Mouse (Mus musculus) forebrain, embryonic 13.5 days (tissue): ENCODE results near the gene Nhlrc3. TPM values are rescaled to one million over a fixed set of nuclear protein-coding genes. Genes with fewer than 3 reads are reported as not detected.

Experiments used
- ATAC-seq: fragments of 200-750 bp; cut with Nextera tagmentation; 2 replicates; pipeline ENCODE4 v1.8.0; 2017
- H3K27ac ChIP-seq: fragments of 300-500 bp; sonication (generic); 2 replicates; pipeline ENCODE4 v1.5.1; 2015; ENCODE audit warnings: inconsistent platforms, mild to moderate bottlenecking, moderate library complexity
- H3K27me3 ChIP-seq: fragments of 300-500 bp; sonication (generic); 2 replicates; pipeline ENCODE4 v1.6.1; 2015; ENCODE audit warnings: mild to moderate bottlenecking, inconsistent platforms
- H3K36me3 ChIP-seq: fragments of 300-500 bp; sonication (generic); 2 replicates; pipeline ENCODE4 v1.6.1; 2015; ENCODE audit warnings: mild to moderate bottlenecking, inconsistent platforms; ENCODE audit not compliant: poor library complexity, severe bottlenecking
- H3K4me1 ChIP-seq: fragments of 300-500 bp; sonication (generic); 2 replicates; pipeline ENCODE4 v1.6.1; 2015; ENCODE audit warnings: inconsistent platforms
- H3K4me2 ChIP-seq: fragments of 300-500 bp; sonication (generic); 2 replicates; pipeline ENCODE4 v1.6.1; 2015; ENCODE audit warnings: inconsistent platforms, mild to moderate bottlenecking, moderate library complexity
- H3K4me3 ChIP-seq: fragments of 300-500 bp; sonication (generic); 2 replicates; pipeline ENCODE4 v1.5.1; 2015; ENCODE audit warnings: mild to moderate bottlenecking, inconsistent platforms
- H3K9ac ChIP-seq: fragments of 300-500 bp; sonication (generic); 2 replicates; pipeline ENCODE4 v1.6.1; 2015; ENCODE audit warnings: mild to moderate bottlenecking, inconsistent platforms
- H3K9me3 ChIP-seq: fragments of 300-500 bp; sonication (generic); replicated peaks from 2 replicates; pipeline ENCODE4 v1.6.1; 2016; ENCODE audit warnings: inconsistent platforms
- WGBS: fragments of 180-500 bp; shearing (Covaris S2); methylation state at CpG from one replicate; pipeline ENCODE4 v1.1.7; 2015; 5-methylcytosine and 5-hydroxymethylcytosine counted together
- polyA plus RNA-seq: library from polyadenylated mRNA; unstranded; fragments of >200 nt; fragmentation: Nextera tagmentation; extraction: Ambion mirVana; gene quantifications from 2 replicates; pipeline ENCODE4 v1.2.1, GENCODE M21; 2015

Nhlrc3 gene
- polyA plus RNA-seq, 1 experiment from 2014 or later: 7.2 TPM

DNA sequence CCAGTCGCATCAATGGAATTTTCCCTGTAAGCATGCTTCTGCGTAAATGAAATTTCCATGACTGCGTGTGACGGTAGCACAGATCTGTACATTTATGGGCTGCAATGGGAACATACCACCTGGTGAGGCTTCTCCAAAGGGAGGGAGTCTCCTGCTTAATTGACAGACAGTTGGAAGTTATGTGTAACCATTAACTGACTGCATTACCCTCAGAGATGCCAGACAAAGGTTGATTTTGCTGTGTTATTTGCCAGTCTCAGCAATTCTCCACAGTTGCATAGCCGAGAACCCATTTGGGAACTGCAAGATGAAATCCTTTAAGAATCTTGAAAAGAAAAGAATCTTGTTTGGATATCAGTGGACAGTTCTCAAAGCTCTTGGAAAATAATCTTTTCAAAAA, 8.9 kb upstream of the Nhlrc3 start:
- Histone ChIP-seq H3K27ac (no peak overlapping the region), H3K4me1 (peaks cover 4% of the 10 kb centered on the region), H3K27me3 (no peaks in the 10 kb centered on the region), H3K9me3 (no peaks in the 10 kb centered on the region), H3K4me2 (no peak overlapping the region), H3K36me3 (peaks cover 61% of the 10 kb centered on the region), H3K9ac (no peak overlapping the region), H3K4me3 (no peak overlapping the region)
- WGBS: 96% methylated on average over 5 of the region's 5 CpGs
- ATAC-seq: no peak

DNA sequence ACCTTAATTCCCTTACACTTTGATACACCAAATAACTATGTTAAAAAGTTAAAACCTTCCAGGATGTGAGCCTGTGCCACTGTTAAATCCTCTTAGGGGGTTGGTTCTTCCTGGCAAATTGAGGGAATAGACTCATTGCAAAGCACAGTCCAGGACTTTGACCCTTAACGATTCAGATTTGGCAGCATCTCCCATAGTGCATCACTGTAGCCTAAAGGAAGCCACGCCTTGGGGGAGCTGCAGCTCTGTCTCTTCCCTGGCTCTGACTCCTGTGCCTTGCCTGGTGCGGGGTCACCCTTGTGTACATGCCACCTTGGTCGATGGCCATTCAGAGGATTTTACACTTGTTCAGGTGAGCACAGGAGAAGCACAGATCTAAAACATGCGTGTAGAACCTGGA, 6.5 kb upstream of the Nhlrc3 start:
- 89% methylated on average over 5 of the region's 5 CpGs for WGBS
- Histone ChIP-seq H3K4me2 (no peak overlapping the region), H3K9me3 (no peaks in the 10 kb centered on the region), H3K27me3 (no peaks in the 10 kb centered on the region), H3K4me1 (peaks cover 29% of the 10 kb centered on the region), H3K4me3 (no peak overlapping the region), H3K36me3 (peaks cover 40% of the 10 kb centered on the region), H3K27ac (no peak overlapping the region), H3K9ac (no peak overlapping the region)
- no peak for ATAC-seq

DNA sequence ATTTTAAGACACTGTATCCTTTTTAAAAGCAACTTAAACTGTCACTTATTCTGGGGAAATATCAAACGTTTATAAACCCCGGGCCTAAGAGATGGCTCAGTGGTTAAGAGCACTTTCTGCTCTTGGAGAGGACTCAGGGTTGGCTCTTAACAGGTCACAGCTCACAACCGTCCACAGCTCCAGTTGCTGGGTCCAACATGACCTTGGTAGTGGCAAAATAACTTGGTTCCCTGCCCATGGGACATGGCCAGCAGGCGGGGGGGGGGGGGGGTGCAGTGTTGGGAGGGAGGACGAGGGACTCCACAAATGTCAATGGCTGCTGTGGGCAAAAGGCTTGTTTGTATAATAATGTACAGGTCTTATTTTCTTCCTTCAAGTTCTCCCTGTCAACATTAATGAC, 4.2 kb upstream of the Nhlrc3 start:
- no peak for ATAC-seq
- H3K27me3 ChIP-seq: no peaks in the 10 kb centered on the region
- no peak overlapping the region for H3K4me3 ChIP-seq
- H3K36me3 ChIP-seq: peaks cover 17% of the 10 kb centered on the region
- H3K4me2 ChIP-seq: no peak overlapping the region
- H3K27ac ChIP-seq: no peak overlapping the region
- H3K9me3 ChIP-seq: no peaks in the 10 kb centered on the region
- 83% methylated on average over 4 of the region's 5 CpGs for WGBS
- peaks cover 33% of the 10 kb centered on the region for H3K4me1 ChIP-seq
- no peak overlapping the region for H3K9ac ChIP-seq

DNA sequence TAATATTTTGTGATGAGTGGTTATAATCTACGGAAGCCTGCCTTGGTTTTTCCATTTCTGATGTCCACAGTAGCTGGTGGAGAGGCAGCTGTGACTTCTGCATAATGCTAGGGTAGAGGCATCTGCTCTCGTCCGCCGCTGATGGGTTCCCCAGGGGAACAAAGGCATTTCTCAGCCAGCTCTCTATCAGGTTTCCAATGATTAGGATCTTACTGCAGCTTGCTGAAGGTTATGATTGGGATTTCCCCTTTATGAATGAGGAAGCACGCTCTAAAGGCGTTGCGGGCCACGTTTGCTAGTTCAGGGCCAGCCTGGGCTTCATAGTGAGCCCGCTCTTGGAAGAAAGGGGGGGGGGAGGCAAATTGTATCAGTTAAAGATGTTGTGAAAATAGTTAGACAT, 3.3 kb upstream of the Nhlrc3 start:
- Histone ChIP-seq H3K27me3 (no peaks in the 10 kb centered on the region), H3K27ac (peak overlapping the region; percentile 31; the same call in 1 of the 2 replicates), H3K9me3 (no peaks in the 10 kb centered on the region), H3K4me2 (peak overlapping the region; percentile 83), H3K4me1 (peaks cover 40% of the 10 kb centered on the region), H3K36me3 (peaks cover 9% of the 10 kb centered on the region), H3K4me3 (peak overlapping the region; percentile 20), H3K9ac (peak overlapping the region; percentile 55; the same call in 1 of the 2 replicates)
- no peak for ATAC-seq
- 73% methylated on average over 9 of the region's 9 CpGs for WGBS

DNA sequence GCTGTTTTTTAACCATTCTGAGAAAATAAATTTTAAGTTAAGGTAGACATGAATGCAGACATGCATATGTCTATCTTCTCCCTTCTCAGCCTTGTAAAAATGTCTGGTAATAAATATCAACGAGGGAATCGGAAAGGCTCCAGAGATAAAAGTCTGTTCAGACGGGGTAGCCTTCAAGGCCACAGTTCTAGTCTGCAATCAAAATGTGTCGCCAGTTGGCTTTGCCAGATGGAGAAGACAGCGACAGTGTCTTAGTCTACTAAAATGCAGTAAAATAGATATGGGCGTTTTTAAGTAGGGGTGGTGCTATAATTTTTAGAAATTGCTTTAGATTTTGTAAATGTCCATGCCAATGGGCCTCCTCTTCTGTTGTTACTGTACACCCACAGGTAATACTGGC, 2.2 kb upstream of the Nhlrc3 start:
- no peak for ATAC-seq
- no peaks in the 10 kb centered on the region for H3K27me3 ChIP-seq
- H3K9me3 ChIP-seq: no peaks in the 10 kb centered on the region
- H3K27ac ChIP-seq: no peak overlapping the region
- H3K4me1 ChIP-seq: peaks cover 47% of the 10 kb centered on the region
- H3K36me3 ChIP-seq: peaks cover 9% of the 10 kb centered on the region
- peak overlapping the region; percentile 83 for H3K4me2 ChIP-seq
- peak overlapping the region; percentile 55 for H3K9ac ChIP-seq
- H3K4me3 ChIP-seq: peak overlapping the region; percentile 88
- WGBS: 64% methylated on average over 6 of the region's 6 CpGs

DNA sequence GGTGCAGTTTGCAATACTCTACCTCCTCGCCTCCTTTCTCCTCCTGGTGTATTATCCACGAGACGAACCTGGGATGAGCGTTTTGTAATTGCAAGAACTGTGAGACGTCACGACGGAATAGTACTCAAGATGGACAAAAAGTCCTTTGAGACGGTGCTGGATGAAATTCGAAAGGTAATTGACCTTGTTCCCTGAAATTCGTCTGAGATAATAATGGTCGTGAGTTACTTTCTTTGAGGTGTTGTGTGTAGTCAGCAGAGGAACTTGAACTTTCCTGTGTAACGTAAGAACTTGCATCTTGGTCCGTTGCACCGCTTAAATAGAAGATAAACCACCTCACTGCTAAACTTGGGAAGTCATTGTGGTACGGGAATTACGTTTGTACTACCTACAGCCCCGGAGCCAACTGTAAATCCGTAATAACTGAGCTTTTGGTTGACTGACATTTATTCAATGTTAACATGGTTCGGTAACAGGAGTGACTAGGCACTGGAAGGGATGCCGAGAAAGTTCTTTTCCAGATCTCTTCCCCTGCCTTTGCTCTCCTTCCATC, 1.1 kb upstream of the Nhlrc3 start:
- peak overlapping the region; percentile 83 for H3K4me2 ChIP-seq
- peak overlapping the region; percentile 88 for H3K4me3 ChIP-seq
- peaks cover 47% of the 10 kb centered on the region for H3K4me1 ChIP-seq
- H3K9ac ChIP-seq: peak overlapping the region; percentile 91
- under 1% methylated on average over 20 of the region's 20 CpGs for WGBS
- H3K36me3 ChIP-seq: peaks cover 20% of the 10 kb centered on the region; the same call in 1 of the 2 replicates
- no peaks in the 10 kb centered on the region for H3K27me3 ChIP-seq
- no peaks in the 10 kb centered on the region for H3K9me3 ChIP-seq
- ATAC-seq: no peak
- peak overlapping the region; percentile 91; the same call in 1 of the 2 replicates for H3K27ac ChIP-seq

DNA sequence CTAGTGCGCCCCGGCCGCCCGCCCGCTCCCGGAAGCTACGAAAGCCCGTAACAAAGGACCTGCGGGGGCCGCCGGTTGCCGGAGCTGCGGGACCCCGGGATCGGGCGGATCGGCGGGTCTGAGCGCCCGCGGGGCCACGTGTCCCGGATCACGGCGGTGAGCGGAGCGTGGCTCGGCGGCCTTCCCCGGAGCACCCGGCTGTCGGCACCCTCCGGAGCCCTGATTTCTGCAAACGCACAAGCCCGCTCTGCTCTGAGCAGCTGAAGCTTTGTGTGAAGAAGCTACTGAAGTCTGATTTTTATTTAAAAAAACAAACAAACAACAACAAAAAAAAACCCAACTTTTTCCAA, 608 bp upstream of the Nhlrc3 start:
- Histone ChIP-seq H3K4me3 (peak overlapping the region; percentile 88), H3K36me3 (peaks cover 21% of the 10 kb centered on the region; the same call in 1 of the 2 replicates), H3K27me3 (no peaks in the 10 kb centered on the region), H3K4me1 (peaks cover 47% of the 10 kb centered on the region), H3K9ac (peak overlapping the region; percentile 91), H3K27ac (peak overlapping the region; percentile 91), H3K9me3 (no peaks in the 10 kb centered on the region), H3K4me2 (peak overlapping the region; percentile 83)
- peak; percentile 75 for ATAC-seq
- WGBS: under 1% methylated on average over 33 of the region's 35 CpGs

DNA sequence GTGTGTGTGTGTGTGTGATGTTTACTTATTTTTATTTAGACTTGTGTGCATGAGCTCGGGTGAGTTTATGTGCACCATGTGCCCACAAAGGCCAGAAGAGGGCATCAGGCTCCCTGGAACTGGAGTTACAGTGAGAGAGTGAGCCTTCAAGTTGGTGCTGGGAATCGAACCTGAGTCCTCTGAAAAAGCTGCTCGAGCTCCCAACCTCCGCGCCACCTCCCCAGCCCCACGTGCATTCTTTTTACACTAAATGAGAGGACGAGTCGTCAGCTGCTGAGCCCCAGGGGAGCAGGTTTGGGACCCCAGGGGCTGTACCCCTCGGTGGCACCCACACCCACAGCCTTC, 459 bp downstream of the Nhlrc3 start:
- peaks cover 31% of the 10 kb centered on the region for H3K36me3 ChIP-seq
- peak overlapping the region; percentile 83 for H3K4me2 ChIP-seq
- no peaks in the 10 kb centered on the region for H3K9me3 ChIP-seq
- WGBS: 3% methylated on average over 9 of the region's 9 CpGs
- H3K27me3 ChIP-seq: no peaks in the 10 kb centered on the region
- H3K27ac ChIP-seq: peak overlapping the region; percentile 78
- H3K9ac ChIP-seq: peak overlapping the region; percentile 91
- no peak; the same call in 1 of the 2 replicates for ATAC-seq
- H3K4me3 ChIP-seq: peak overlapping the region; percentile 88
- H3K4me1 ChIP-seq: peaks cover 47% of the 10 kb centered on the region

DNA sequence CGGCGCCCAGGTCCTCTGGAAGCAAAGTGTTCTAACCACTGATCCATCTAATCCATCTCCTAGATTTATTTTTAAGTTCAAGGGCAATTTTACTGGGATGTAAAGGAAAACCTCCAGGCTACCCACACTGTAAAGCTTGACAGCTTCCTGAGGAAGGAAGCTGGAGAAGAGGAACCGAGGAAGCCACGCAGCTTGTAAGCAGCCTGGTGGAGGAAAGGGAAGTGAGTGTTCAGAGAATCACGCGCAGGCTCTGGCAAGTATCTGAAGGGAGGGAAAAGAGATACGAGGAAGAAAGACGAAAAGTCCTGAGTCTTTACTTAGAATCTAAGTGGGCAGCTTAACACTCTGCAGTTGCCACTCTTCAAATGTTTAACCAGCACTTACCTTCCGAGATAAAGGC, 3.0 kb downstream of the Nhlrc3 start:
- Histone ChIP-seq H3K9ac (no peak overlapping the region), H3K27ac (no peak overlapping the region), H3K4me2 (no peak overlapping the region), H3K4me1 (peaks cover 23% of the 10 kb centered on the region), H3K4me3 (no peak overlapping the region), H3K9me3 (no peaks in the 10 kb centered on the region), H3K27me3 (no peaks in the 10 kb centered on the region), H3K36me3 (peaks cover 55% of the 10 kb centered on the region)
- WGBS: 89% methylated on average over 9 of the region's 9 CpGs
- ATAC-seq: no peak

DNA sequence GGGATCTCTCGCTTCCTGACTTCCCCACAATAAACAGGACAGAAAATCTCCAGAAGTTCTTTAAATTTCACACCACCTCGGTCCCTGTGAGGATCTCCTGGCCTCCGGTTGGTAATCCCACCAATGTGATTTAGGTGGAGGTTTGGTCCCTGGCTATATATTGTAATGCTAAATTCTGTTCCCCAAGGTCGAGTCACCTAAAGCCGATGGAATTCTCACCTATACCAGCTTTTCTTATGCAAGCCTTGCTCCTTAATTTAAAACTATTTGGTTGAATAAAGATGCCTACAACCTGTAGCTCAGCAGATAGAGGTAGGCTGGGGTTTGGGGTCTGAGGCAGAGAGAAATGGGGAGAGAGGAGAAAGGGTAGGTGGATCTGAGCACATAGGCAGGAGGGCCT, 5.4 kb downstream of the Nhlrc3 start:
- WGBS: 82% methylated on average over 5 of the region's 5 CpGs
- Histone ChIP-seq H3K4me3 (no peak overlapping the region), H3K27me3 (no peaks in the 10 kb centered on the region), H3K4me1 (peaks cover 18% of the 10 kb centered on the region), H3K9me3 (no peaks in the 10 kb centered on the region), H3K4me2 (no peak overlapping the region), H3K27ac (no peak overlapping the region), H3K36me3 (peaks cover 78% of the 10 kb centered on the region), H3K9ac (no peak overlapping the region)
- ATAC-seq: no peak

DNA sequence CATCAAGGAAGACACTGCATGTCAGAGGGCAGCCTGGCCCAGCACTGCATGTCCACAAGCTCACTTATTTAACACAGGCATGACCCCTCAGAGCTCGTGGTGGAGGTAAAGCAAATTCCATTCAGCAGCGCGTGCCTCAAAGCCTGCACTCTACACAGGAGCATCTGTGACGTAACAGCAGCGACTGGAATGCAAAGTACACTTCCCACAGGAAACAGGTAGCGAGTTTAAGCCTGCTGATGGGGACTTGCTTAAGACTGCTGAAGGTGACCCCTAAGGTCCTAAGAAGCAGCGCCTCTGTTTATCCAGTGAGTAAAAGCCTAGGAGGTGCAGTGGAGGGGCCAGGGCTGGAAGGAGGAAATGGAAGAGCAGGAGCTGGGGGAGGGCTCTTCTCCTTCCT, 8.1 kb downstream of the Nhlrc3 start:
- no peak overlapping the region for H3K4me3 ChIP-seq
- WGBS: 87% methylated on average over 7 of the region's 7 CpGs
- ATAC-seq: no peak

DNA sequence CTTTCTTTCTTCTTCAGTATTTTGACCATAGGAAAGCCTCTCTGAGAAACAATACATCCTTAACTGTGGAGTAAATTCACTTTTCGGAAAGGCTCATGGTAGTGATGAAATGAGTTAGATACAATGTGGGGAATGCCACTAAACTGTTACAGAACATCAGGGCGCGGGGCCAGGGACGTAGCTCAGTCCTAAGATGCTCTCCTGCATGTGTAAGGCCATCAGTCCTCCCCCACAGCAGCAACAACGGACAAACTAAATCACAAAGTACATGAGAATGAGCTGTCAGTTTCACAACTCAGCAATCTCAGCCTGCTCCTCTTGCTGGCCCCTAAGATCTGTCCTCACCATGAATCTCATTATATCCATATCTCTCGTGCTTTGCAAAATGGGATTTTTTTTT, 8.6 kb downstream of the Nhlrc3 start:
- Histone ChIP-seq H3K9me3 (no peaks in the 10 kb centered on the region), H3K9ac (no peak overlapping the region), H3K27ac (no peak overlapping the region), H3K4me3 (no peak overlapping the region), H3K36me3 (peaks cover 94% of the 10 kb centered on the region), H3K4me2 (no peak overlapping the region), H3K4me1 (no peaks in the 10 kb centered on the region), H3K27me3 (no peaks in the 10 kb centered on the region)
- 96% methylated on average over 6 of the region's 6 CpGs for WGBS
- no peak for ATAC-seq

More for the DNA sequence above, 8.1 kb downstream of the Nhlrc3 start:
- no peak overlapping the region for H3K4me2 ChIP-seq
- H3K9me3 ChIP-seq: no peaks in the 10 kb centered on the region
- H3K27ac ChIP-seq: no peak overlapping the region
- H3K4me1 ChIP-seq: no peaks in the 10 kb centered on the region
- H3K36me3 ChIP-seq: peaks cover 94% of the 10 kb centered on the region
- H3K27me3 ChIP-seq: no peaks in the 10 kb centered on the region
- no peak overlapping the region for H3K9ac ChIP-seq

DNA sequence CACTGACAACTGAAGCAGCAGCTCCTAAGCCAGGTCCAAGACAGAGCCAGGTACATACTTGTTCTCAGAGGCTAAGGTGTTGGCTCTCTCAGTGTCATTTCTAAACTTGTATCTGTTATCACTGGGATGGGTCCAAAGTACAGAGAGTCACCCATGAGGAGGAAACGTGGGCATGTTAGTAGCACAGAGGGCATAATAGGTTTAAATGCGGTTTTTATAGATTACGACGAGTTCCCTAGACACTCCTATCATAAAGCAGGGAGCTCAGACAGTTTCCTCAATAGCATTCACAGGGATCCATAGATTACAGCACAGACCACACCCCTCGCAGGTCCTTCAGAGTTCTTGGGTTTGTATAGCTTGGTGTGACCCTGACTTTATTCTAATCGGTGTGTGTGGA, 9.1 kb downstream of the Nhlrc3 start:
- H3K9me3 ChIP-seq: no peaks in the 10 kb centered on the region
- peaks cover 91% of the 10 kb centered on the region for H3K36me3 ChIP-seq
- no peak overlapping the region for H3K27ac ChIP-seq
- H3K9ac ChIP-seq: no peak overlapping the region
- H3K4me2 ChIP-seq: no peak overlapping the region
- no peaks in the 10 kb centered on the region for H3K27me3 ChIP-seq
- H3K4me3 ChIP-seq: no peak overlapping the region
- no peaks in the 10 kb centered on the region for H3K4me1 ChIP-seq
- ATAC-seq: no peak
- WGBS: 93% methylated on average over 6 of the region's 6 CpGs
